Mouse (Mus musculus) neural tube, embryonic 11.5 days (tissue): ENCODE data around the gene Ldha. TPM values are rescaled to one million over a fixed set of nuclear protein-coding genes. Genes with fewer than 3 reads are reported as not detected.

Experiments used
- ATAC-seq: fragments of 200-750 bp; cut with Nextera tagmentation; 2 replicates; pipeline ENCODE4 v1.8.0; 2017; ENCODE audit warnings: moderate number of reproducible peaks, mild to moderate bottlenecking, moderate TSS enrichment, moderate library complexity; ENCODE audit not compliant: insufficient read depth, low FRiP score, low TSS enrichment
- DNase-seq: peaks from one replicate; pipeline ENCODE4 v3.0.0-alpha.2; 2015; ENCODE audit warnings: low spot score
- H3K27ac ChIP-seq: fragments of 300-500 bp; sonication (generic); 2 replicates; pipeline ENCODE4 v1.5.1; 2014; ENCODE audit warnings: low read depth, mild to moderate bottlenecking, low read length
- H3K27me3 ChIP-seq: fragments of 300-500 bp; sonication (generic); 2 replicates; pipeline ENCODE4 v1.6.1; 2014; ENCODE audit warnings: mild to moderate bottlenecking, low read length, mixed read lengths; ENCODE audit not compliant: control insufficient read depth, insufficient read depth
- H3K36me3 ChIP-seq: fragments of 300-500 bp; sonication (generic); 2 replicates; pipeline ENCODE4 v1.6.1; 2014; ENCODE audit warnings: mild to moderate bottlenecking, low read length, moderate library complexity, mixed read lengths; ENCODE audit not compliant: control insufficient read depth, insufficient read depth
- H3K4me1 ChIP-seq: fragments of 300-500 bp; sonication (generic); 2 replicates; pipeline ENCODE4 v1.6.1; 2014; ENCODE audit warnings: low read length, mixed read lengths; ENCODE audit not compliant: control insufficient read depth, insufficient read depth
- H3K4me2 ChIP-seq: fragments of 300-500 bp; sonication (generic); 2 replicates; pipeline ENCODE4 v1.6.1; 2014; ENCODE audit warnings: low read depth, mild to moderate bottlenecking, moderate library complexity
- H3K4me3 ChIP-seq: fragments of 300-500 bp; sonication (generic); 2 replicates; pipeline ENCODE4 v1.5.1; 2014; ENCODE audit warnings: low read depth, low read length
- H3K9ac ChIP-seq: fragments of 300-500 bp; sonication (generic); 2 replicates; pipeline ENCODE4 v1.6.1; 2014; ENCODE audit warnings: mild to moderate bottlenecking, low read length
- H3K9me3 ChIP-seq: fragments of 300-500 bp; sonication (generic); 2 replicates; pipeline ENCODE4 v1.6.1; 2016; ENCODE audit warnings: low read length; ENCODE audit not compliant: control insufficient read depth
- WGBS: fragments of 180-500 bp; shearing (Covaris S2); extraction: QIAGEN DNeasy Blood & Tissue Kit; methylation state at CpG from one replicate; pipeline ENCODE4 v1.1.7; 2014; 5-methylcytosine and 5-hydroxymethylcytosine counted together
- polyA plus RNA-seq: library from polyadenylated mRNA; unstranded; fragments of >200 nt; fragmentation: Nextera tagmentation; extraction: Ambion mirVana; gene quantifications from 2 replicates; pipeline ENCODE4 v1.2.1, GENCODE M21; 2014

Gene Ldha
- polyA plus RNA-seq, 1 experiment from 2014 or later = 1,620 TPM

DNA sequence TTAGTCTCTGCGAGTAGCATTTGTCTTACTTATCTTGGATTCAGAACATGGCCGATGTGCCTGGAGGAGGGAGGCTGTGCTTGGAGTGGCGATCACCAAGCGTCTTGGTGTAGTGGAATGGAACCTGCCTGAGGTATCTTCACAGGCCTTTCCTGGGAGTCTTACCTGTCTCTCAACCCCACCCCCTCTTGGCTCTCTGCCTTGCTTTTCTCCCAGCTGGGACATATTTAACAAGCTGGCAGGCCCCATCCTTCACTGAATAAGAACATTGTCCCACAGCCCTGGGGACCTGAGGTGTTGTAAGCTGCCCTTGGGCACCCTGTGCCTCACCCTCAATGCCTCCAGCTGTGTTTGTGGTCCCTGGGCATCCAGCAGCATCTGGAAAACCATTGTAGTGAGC lies 2.3 kb downstream of the Ldha start:
- ATAC-seq (no peak), DNase-seq (no peak)
- Histone ChIP-seq H3K36me3 (0 out of 2 replicates have a peak, but pooled peaks cover 2% of the 10 kb centered on the region), H3K27ac (no peak overlapping the region), H3K4me2 (no peak overlapping the region), H3K4me1 (peaks cover 11% of the 10 kb centered on the region), H3K9ac (no peak overlapping the region), H3K27me3 (no peaks in the 10 kb centered on the region), H3K4me3 (no peak overlapping the region), H3K9me3 (no peaks in the 10 kb centered on the region)
- 91% methylated on average over 4 of the region's 4 CpGs for WGBS

DNA sequence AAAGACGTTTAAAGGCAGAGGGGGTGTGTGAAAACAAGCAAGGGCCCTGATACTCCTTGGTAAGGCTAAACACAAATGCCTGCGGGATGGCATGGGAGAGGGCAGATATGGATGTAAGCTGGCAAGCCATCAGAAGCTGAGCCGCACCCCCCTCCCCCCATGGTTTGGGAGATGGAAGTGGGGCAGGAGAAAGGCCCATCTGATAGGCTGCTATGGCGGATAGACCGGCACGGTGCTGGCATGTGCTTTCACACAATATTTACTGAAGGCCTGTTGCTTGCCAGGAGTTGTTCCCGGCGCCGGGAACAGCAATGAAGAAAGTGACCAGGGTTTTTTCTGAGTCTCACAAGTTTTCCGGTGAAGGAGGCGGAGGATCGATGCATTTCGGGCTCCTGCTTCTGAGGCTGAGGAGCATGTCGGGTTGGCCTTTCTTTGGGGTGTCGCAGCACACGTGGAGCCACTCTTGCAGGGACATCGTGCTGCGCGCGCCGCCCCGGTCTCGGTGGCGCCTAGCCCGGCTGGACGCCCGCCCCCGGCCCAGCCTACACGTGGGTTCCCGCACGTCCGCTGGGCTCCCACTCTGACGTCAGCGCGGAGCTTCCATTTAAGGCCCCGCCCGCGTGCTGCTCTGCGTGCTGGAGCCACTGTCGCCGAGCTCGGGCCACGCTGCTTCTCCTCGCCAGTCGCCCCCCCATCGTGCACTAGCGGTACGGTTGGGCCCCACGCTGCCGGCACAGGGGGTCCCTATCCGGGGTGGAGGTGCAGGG lies 4.1 kb downstream of the Ldha start:
- H3K36me3 ChIP-seq = peaks cover 10% of the 10 kb centered on the region
- under 1% methylated on average over 47 of the region's 51 CpGs for WGBS
- no peaks in the 10 kb centered on the region for H3K27me3 ChIP-seq
- H3K27ac ChIP-seq = peak overlapping the region; percentile 64
- H3K9ac ChIP-seq = peak overlapping the region; percentile 91
- ATAC-seq (peak; percentile 90), DNase-seq (peak; percentile 94)
- no peaks in the 10 kb centered on the region for H3K9me3 ChIP-seq
- peaks cover 7% of the 10 kb centered on the region for H3K4me1 ChIP-seq
- H3K4me3 ChIP-seq = peak overlapping the region; percentile 92
- peak overlapping the region; percentile 95 for H3K4me2 ChIP-seq

DNA sequence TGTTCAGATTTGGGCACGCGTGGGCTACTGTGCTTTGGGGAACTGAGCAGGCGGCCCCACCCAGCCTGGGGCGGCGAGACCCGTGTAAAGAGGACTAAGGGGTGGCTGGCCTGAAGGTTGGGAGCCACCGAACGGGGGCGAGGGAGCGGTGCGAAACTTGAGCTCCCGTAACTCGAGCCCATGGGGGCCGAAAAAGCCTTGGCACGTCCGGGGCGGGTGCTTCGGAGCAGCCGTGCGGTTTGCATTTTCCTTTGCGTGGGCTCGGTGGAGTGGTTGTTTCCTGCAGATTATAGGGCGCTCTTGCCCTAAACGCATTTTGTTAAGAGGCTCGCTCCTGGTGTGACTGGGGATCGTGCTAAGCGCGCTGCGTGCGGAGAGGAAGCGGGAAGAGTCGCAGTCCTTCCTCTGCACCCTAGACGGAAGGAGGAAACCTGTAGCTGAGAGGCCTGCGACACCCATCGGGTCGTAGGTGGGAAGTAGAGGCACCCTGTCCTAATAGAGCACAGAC lies 4.8 kb downstream of the Ldha start:
- Histone ChIP-seq H3K36me3 (peaks cover 10% of the 10 kb centered on the region), H3K27me3 (no peaks in the 10 kb centered on the region), H3K4me3 (peak overlapping the region; percentile 92), H3K9me3 (no peaks in the 10 kb centered on the region), H3K4me2 (peak overlapping the region; percentile 95), H3K27ac (peak overlapping the region; percentile 64), H3K9ac (peak overlapping the region; percentile 91), H3K4me1 (peaks cover 7% of the 10 kb centered on the region)
- no peak for DNase-seq
- ATAC-seq = peak; percentile 10; the same call in 1 of the 2 replicates
- 0% methylated on average over 36 of the region's 36 CpGs for WGBS

DNA sequence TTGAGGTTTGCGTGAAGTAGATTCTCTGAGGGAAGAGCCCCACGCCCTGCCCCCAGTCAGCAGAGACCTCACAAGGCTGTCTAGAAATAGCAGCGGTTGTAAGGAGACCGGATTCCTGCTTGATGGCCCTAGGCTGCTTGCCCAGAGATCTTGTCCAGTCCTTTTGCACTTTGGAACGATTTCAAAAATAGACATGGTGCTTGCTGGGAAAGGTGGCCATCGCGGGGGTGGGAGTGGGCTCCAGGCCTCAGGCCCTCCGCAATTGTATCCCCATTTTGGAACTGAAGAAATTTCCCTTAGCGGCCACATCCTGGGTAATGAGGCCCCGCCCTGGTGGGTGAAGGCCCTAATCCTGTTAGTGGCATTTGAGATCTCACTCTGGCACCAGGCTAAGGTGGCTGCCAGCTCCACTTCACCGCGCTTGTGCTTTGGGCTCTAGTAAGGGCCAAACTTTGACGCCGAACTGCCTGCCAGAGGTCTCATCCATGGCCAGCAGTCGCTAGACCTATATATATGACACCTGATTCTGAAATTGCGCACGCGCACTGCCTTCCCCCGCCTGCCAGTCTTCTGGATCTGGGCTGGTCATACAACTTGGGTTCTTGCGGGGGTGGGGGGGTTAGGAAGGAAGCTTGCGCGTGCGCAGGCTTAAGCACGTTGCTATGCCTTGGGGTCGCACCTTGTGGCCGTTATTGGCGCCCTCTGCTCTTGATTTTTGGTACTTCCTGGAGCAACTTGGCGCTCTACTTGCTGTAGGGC lies 5.4 kb downstream of the Ldha start:
- peak overlapping the region; percentile 95 for H3K4me2 ChIP-seq
- H3K4me1 ChIP-seq = peaks cover 7% of the 10 kb centered on the region
- peak overlapping the region; percentile 91 for H3K9ac ChIP-seq
- no peaks in the 10 kb centered on the region for H3K9me3 ChIP-seq
- H3K27me3 ChIP-seq = no peaks in the 10 kb centered on the region
- peak; percentile 20; the same call in 1 of the 2 replicates for ATAC-seq
- H3K27ac ChIP-seq = peak overlapping the region; percentile 64
- H3K36me3 ChIP-seq = peaks cover 10% of the 10 kb centered on the region
- H3K4me3 ChIP-seq = peak overlapping the region; percentile 92
- under 1% methylated on average over 28 of the region's 28 CpGs for WGBS
- peak; percentile 73 for DNase-seq

DNA sequence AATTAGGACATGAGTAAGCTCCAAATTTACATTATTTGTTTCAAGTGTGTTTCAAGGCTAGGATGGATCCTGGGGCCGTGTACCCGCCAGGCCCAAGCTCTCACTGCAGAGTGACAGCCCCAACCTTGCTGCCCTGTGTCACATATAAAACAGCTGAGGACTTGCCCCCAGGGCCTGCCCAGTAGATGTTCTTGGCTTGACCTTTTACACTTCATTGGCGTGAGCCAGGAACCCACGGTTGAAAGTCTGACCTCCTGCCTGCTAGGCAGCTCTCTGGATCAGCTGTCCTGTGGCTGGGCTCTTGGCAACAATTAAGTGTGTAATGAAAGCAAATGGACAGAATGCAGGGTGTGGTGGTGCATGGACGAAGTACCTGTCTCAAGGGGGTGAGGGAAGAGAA lies 8.0 kb downstream of the Ldha start:
- H3K27me3 ChIP-seq = no peaks in the 10 kb centered on the region

DNA sequence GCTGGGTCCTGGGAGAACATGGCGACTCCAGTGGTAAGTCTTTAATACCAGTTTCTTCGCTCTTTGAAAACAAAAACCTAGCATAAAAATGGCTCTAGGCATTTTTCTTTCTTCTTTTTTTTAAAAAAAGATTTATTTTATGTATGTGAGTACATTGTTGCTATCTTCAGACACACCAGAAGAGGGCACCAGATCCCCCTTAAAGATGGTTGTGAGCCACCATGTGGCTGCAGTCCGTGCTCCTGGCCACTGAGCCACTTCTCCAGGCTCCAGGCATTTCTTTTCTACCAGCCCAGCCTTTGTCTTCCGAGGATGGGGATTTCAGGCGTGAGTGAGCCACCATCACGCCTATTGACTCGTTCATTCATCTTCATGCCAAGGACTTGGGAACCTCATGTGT lies 9.8 kb downstream of the Ldha start:
- Histone ChIP-seq H3K27me3 (no peaks in the 10 kb centered on the region), H3K4me3 (no peak overlapping the region), H3K9me3 (no peaks in the 10 kb centered on the region), H3K4me1 (peaks cover 7% of the 10 kb centered on the region), H3K4me2 (no peak overlapping the region), H3K27ac (no peak overlapping the region), H3K36me3 (peaks cover 17% of the 10 kb centered on the region), H3K9ac (no peak overlapping the region)
- DNase-seq = peak; percentile 41
- no peak for ATAC-seq
- 64% methylated on average over 7 of the region's 7 CpGs for WGBS

More for the DNA sequence above, 8.0 kb downstream of the Ldha start:
- ATAC-seq (no peak), DNase-seq (no peak)
- no peak overlapping the region for H3K4me3 ChIP-seq
- H3K9me3 ChIP-seq = no peaks in the 10 kb centered on the region
- WGBS = 78% methylated on average over 5 of the region's 5 CpGs
- H3K9ac ChIP-seq = no peak overlapping the region
- H3K27ac ChIP-seq = no peak overlapping the region
- no peak overlapping the region for H3K4me2 ChIP-seq
- peaks cover 17% of the 10 kb centered on the region for H3K36me3 ChIP-seq
- peaks cover 7% of the 10 kb centered on the region for H3K4me1 ChIP-seq

DNA sequence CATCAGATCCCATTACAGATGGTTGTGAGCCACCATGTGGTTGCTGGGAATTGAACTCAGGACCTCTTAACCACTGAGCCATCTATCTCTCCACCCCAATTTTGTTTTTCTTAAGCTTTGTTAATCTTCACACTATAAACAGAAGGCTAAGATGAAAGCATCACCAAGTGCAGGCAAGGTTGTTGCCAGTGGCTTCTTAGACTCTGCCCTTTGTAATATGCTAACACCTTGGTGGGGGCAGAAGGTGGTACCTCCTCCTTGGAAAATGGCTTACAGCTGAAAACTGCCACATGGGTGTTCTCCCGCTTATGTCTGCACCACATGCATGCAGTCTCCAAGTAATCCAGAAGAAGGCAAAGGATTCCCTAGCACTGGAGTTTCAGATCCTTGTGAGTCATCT lies 11.4 kb downstream of the Ldha start:
- Histone ChIP-seq H3K36me3 (peaks cover 17% of the 10 kb centered on the region), H3K4me3 (no peak overlapping the region), H3K4me1 (no peaks in the 10 kb centered on the region), H3K27ac (no peak overlapping the region), H3K27me3 (no peaks in the 10 kb centered on the region), H3K4me2 (no peak overlapping the region), H3K9ac (no peak overlapping the region), H3K9me3 (no peaks in the 10 kb centered on the region)
- DNase-seq = no peak
- WGBS = 97% methylated on average over 1 of the region's 1 CpGs
- ATAC-seq = no peak

DNA sequence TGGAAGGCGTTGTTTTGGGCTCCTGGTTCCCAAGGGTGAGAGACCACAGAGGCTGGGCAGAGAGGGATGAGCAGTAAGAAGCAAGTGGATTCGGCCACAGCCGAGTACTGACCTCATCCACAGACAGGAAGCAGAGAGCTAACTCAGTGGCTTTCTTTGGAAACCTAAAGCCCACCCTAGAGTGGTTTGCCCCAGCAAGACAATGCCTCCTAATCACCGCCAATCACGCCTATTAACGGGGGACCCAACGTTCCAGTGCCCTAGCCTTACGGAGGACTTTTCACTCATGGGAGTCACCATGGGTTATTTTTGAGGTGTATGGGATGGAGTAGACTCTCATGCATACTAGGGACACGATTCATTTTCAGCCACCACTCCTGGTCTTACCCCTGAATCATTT lies 12.1 kb downstream of the Ldha start:
- WGBS = 86% methylated on average over 9 of the region's 9 CpGs
- Histone ChIP-seq H3K27ac (no peak overlapping the region), H3K4me2 (no peak overlapping the region), H3K4me3 (no peak overlapping the region), H3K4me1 (no peaks in the 10 kb centered on the region), H3K27me3 (no peaks in the 10 kb centered on the region), H3K9ac (no peak overlapping the region), H3K9me3 (no peaks in the 10 kb centered on the region), H3K36me3 (peaks cover 17% of the 10 kb centered on the region)
- DNase-seq = no peak
- no peak for ATAC-seq
